Mouse (Mus musculus) testis, adult 2 months (tissue): ENCODE data around the gene Cyp2r1.

Experiments
- CTCF ChIP-seq: fragments of 200-500 bp; IDR thresholded peaks from 2 replicates; pipeline ENCODE4 v1.5.1; 2012; ENCODE audit warnings: low read depth, mild to moderate bottlenecking, inconsistent platforms, low read length, moderate library complexity; ENCODE audit not compliant: control insufficient read depth, insufficient read depth, insufficient replicate concordance
- POLR2A ChIP-seq: fragments of 200-500 bp; IDR thresholded peaks from 2 replicates; pipeline ENCODE4 v1.6.1; 2012; ENCODE audit warnings: low read depth, mild to moderate bottlenecking, inconsistent platforms, low read length, moderate library complexity; ENCODE audit not compliant: control insufficient read depth

- TF ChIP-seq CTCF (no peak), POLR2A (no peak)
Observed at GRCm38 (mm10) chr7:114520122-114520521, 42.6 kb downstream of the Cyp2r1 start.
